Mouse (Mus musculus): ENCODE data around the gene Xpnpep3.

Xpnpep3 gene

GRCm38 (mm10) chr15:81480977-81481379, 81.0 kb downstream of the Xpnpep3 start:
- peak; percentile 29 for DNase-seq (ENCODE audit: low spot score)

GRCm38 (mm10) chr15:81482966-81483365, 83.0 kb downstream of the Xpnpep3 start:
- no peak for DNase-seq (ENCODE audit: low spot score)

- no peak for DNase-seq (ENCODE audit: low spot score)
Measured at GRCm38 (mm10) chr15:81483691-81484090, 83.8 kb downstream of the Xpnpep3 start.

GRCm38 (mm10) chr15:81485483-81485882, 85.5 kb downstream of the Xpnpep3 start:
- no peak for DNase-seq (ENCODE audit: low spot score)

- DNase-seq (ENCODE audit: low spot score), result no peak
Measured at GRCm38 (mm10) chr15:81503466-81503865, 103.5 kb downstream of the Xpnpep3 start.

GRCm38 (mm10) chr15:81503995-81504394, 104.1 kb downstream of the Xpnpep3 start:
- no peak for DNase-seq (ENCODE audit: low spot score)
